Mouse (Mus musculus) forebrain, embryonic 12.5 days (tissue): ENCODE results near the gene Tmem232. TPM values are rescaled to one million over a fixed set of nuclear protein-coding genes. Genes with fewer than 3 reads are reported as not detected.
"Not testable (repeated sequence)": the region's sequence is repeated elsewhere in the genome, so short reads cannot be mapped to it uniquely, and the experiment has no call there.

Source experiments
- ATAC-seq: fragments of 200-750 bp; cut with Nextera tagmentation; 2 replicates; pipeline ENCODE4 v1.8.0; 2017; ENCODE audit warnings: moderate TSS enrichment; ENCODE audit not compliant: low FRiP score
- H3K27ac ChIP-seq: fragments of 300-500 bp; sonication (generic); 2 replicates; pipeline ENCODE4 v1.5.1; 2016; ENCODE audit warnings: mild to moderate bottlenecking
- H3K27me3 ChIP-seq: fragments of 300-500 bp; sonication (generic); 2 replicates; pipeline ENCODE4 v1.6.1; 2016; ENCODE audit warnings: mild to moderate bottlenecking
- H3K36me3 ChIP-seq: fragments of 300-500 bp; sonication (generic); replicated peaks from 2 replicates; pipeline ENCODE4 v1.6.1; 2016; ENCODE audit warnings: mild to moderate bottlenecking
- H3K4me1 ChIP-seq: fragments of 300-500 bp; sonication (generic); 2 replicates; pipeline ENCODE4 v1.6.1; 2016
- H3K4me2 ChIP-seq: fragments of 300-500 bp; sonication (generic); 2 replicates; pipeline ENCODE4 v1.6.1; 2016; ENCODE audit warnings: mild to moderate bottlenecking, moderate library complexity
- H3K4me3 ChIP-seq: fragments of 300-500 bp; sonication (generic); replicated peaks from 2 replicates; pipeline ENCODE4 v1.5.1; 2016; ENCODE audit warnings: mild to moderate bottlenecking
- H3K9ac ChIP-seq: fragments of 300-500 bp; sonication (generic); 2 replicates; pipeline ENCODE4 v1.6.1; 2016; ENCODE audit warnings: mild to moderate bottlenecking
- H3K9me3 ChIP-seq: fragments of 300-500 bp; sonication (generic); 2 replicates; pipeline ENCODE4 v1.6.1; 2016
- WGBS: fragments of 180-500 bp; shearing (Covaris S2); methylation state at CpG from one replicate; pipeline ENCODE4 v1.1.7; 2016; 5-methylcytosine and 5-hydroxymethylcytosine counted together
- polyA plus RNA-seq: library from polyadenylated mRNA; unstranded; fragments of >200 nt; fragmentation: Nextera tagmentation; extraction: Ambion mirVana; gene quantifications from 2 replicates; pipeline ENCODE4 v1.2.1, GENCODE M21; 2016

Tmem232 gene
- polyA plus RNA-seq, 1 experiment from 2014 or later = not detected

DNA sequence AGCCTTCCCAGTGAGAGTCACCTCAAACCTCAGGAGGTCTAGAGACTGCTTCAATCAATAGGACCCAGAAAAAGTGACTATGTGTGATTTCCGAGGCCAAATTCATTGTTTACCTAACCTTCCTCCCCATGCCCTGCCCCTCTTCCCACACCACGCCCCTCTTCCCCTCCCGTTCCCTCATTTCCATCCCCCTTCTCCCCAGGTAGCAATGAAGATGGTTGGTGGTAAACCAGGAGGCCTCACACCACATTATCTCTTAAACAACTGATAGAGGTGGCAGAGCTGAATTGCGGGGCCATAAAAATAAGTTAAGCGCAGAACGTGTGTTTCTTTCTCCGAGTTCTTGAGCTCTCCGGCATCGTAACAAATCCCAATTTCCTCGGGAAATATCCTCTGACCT, 55.9 kb downstream of the Tmem232 start:
- no peak overlapping the region for H3K4me2 ChIP-seq
- no peak overlapping the region for H3K4me3 ChIP-seq
- 81% methylated on average over 10 of the region's 10 CpGs for WGBS
- H3K9ac ChIP-seq = no peak overlapping the region
- no peaks in the 10 kb centered on the region for H3K9me3 ChIP-seq
- H3K4me1 ChIP-seq = no peaks in the 10 kb centered on the region
- no peaks in the 10 kb centered on the region for H3K27me3 ChIP-seq
- no peak overlapping the region for H3K27ac ChIP-seq
- no peaks in the 10 kb centered on the region for H3K36me3 ChIP-seq
- no peak for ATAC-seq

GRCm38 (mm10) chr17:65476747-65477146, 63.8 kb downstream of the Tmem232 start:
- no peak overlapping the region for H3K4me2 ChIP-seq
- no peak overlapping the region for H3K27ac ChIP-seq
- no peak overlapping the region for H3K4me3 ChIP-seq
- no peaks in the 10 kb centered on the region for H3K4me1 ChIP-seq
- H3K36me3 ChIP-seq = no peaks in the 10 kb centered on the region
- 95% methylated on average over 10 of the region's 10 CpGs for WGBS
- ATAC-seq = no peak
- H3K9ac ChIP-seq = no peak overlapping the region
- H3K27me3 ChIP-seq = no peaks in the 10 kb centered on the region
- no peaks in the 10 kb centered on the region for H3K9me3 ChIP-seq

- Histone ChIP-seq H3K4me1 (no peaks in the 10 kb centered on the region), H3K4me2 (no peak overlapping the region), H3K27ac (no peak overlapping the region), H3K36me3 (no peaks in the 10 kb centered on the region), H3K4me3 (no peak overlapping the region), H3K27me3 (no peaks in the 10 kb centered on the region), H3K9me3 (no peaks in the 10 kb centered on the region), H3K9ac (no peak overlapping the region)
- ATAC-seq = no peak
Observed at GRCm38 (mm10) chr17:65450818-65451217, 89.8 kb downstream of the Tmem232 start.

- not testable (repeated sequence) for H3K36me3 ChIP-seq, H3K27me3 ChIP-seq, H3K4me1 ChIP-seq, ATAC-seq, H3K4me3 ChIP-seq, H3K27ac ChIP-seq, H3K9ac ChIP-seq, H3K4me2 ChIP-seq, H3K9me3 ChIP-seq
- 92% methylated on average over 12 of the region's 12 CpGs for WGBS
Observed at GRCm38 (mm10) chr17:65437906-65438305, 102.7 kb downstream of the Tmem232 start.

GRCm38 (mm10) chr17:65419124-65419523, 121.5 kb downstream of the Tmem232 start:
- Histone ChIP-seq H3K9me3 (no peaks in the 10 kb centered on the region), H3K27ac (no peak overlapping the region), H3K9ac (no peak overlapping the region), H3K27me3 (no peaks in the 10 kb centered on the region), H3K4me2 (no peak overlapping the region), H3K4me3 (no peak overlapping the region), H3K36me3 (no peaks in the 10 kb centered on the region), H3K4me1 (no peaks in the 10 kb centered on the region)
- no peak for ATAC-seq

DNA sequence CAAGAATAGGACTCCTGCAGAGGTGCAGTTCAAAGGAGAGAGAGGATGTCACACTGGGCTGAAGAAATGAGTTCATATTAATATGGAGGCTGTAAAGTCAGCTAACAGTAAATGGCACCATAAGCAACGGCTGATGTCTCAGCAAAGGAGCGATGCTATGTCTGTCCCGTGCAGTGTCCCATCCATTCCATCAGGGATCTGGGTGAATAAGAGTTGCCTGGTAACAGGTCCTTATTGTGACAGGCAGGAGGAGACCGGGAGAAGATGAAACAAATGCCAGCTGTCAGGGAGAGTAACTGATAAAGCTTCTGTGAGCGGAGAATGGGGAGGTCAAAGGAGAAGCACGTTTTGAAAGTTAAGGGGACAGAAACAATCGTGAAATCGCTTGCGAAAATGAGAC, 135.3 kb downstream of the Tmem232 start:
- no peak overlapping the region for H3K9ac ChIP-seq
- no peaks in the 10 kb centered on the region for H3K4me1 ChIP-seq
- 0 out of 2 replicates have a peak, but pooled peaks have one; percentile 27 for ATAC-seq
- no peak overlapping the region for H3K4me2 ChIP-seq
- no peaks in the 10 kb centered on the region for H3K9me3 ChIP-seq
- H3K36me3 ChIP-seq = no peaks in the 10 kb centered on the region
- no peaks in the 10 kb centered on the region for H3K27me3 ChIP-seq
- H3K27ac ChIP-seq = no peak overlapping the region
- H3K4me3 ChIP-seq = no peak overlapping the region
- WGBS = 46% methylated on average over 9 of the region's 9 CpGs

DNA sequence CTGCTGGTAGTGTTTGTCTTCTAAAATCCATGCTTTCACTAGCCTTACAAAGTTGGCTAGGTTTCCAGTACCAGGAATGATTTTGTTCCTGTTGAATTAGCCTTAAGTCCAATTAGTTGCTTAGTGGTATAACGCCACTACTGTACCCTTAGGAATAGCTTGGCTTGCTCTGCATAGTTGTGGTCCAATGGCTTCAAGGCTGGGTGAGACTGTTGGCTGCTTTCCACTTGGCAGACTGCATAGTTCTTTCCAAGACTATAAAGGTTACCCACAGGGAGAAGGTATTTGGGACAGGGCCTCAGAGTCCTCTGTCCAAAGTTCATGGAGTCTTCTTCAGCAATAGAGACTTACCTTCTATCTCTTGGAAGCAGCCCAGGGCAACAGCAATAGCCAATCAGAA, 139.7 kb downstream of the Tmem232 start:
- no peak for ATAC-seq
- no peaks in the 10 kb centered on the region for H3K36me3 ChIP-seq
- no peaks in the 10 kb centered on the region for H3K27me3 ChIP-seq
- no peak overlapping the region for H3K4me2 ChIP-seq
- H3K9me3 ChIP-seq = no peaks in the 10 kb centered on the region
- WGBS = 96% methylated on average over 1 of the region's 1 CpGs
- no peaks in the 10 kb centered on the region for H3K4me1 ChIP-seq
- no peak overlapping the region for H3K9ac ChIP-seq
- no peak overlapping the region for H3K27ac ChIP-seq
- H3K4me3 ChIP-seq = no peak overlapping the region

GRCm38 (mm10) chr17:65384411-65384962, 156.1 kb downstream of the Tmem232 start:
- H3K9me3 ChIP-seq = no peaks in the 10 kb centered on the region
- whole genome bisulfite sequencing = 84% methylated on average over 9 of the region's 9 CpGs
- no peak overlapping the region for H3K4me3 ChIP-seq
- H3K4me2 ChIP-seq = no peak overlapping the region
- ATAC-seq = no peak
- no peaks in the 10 kb centered on the region for H3K27me3 ChIP-seq
- no peak overlapping the region for H3K27ac ChIP-seq
- H3K4me1 ChIP-seq = no peaks in the 10 kb centered on the region
- no peak overlapping the region for H3K9ac ChIP-seq
- no peaks in the 10 kb centered on the region for H3K36me3 ChIP-seq

DNA sequence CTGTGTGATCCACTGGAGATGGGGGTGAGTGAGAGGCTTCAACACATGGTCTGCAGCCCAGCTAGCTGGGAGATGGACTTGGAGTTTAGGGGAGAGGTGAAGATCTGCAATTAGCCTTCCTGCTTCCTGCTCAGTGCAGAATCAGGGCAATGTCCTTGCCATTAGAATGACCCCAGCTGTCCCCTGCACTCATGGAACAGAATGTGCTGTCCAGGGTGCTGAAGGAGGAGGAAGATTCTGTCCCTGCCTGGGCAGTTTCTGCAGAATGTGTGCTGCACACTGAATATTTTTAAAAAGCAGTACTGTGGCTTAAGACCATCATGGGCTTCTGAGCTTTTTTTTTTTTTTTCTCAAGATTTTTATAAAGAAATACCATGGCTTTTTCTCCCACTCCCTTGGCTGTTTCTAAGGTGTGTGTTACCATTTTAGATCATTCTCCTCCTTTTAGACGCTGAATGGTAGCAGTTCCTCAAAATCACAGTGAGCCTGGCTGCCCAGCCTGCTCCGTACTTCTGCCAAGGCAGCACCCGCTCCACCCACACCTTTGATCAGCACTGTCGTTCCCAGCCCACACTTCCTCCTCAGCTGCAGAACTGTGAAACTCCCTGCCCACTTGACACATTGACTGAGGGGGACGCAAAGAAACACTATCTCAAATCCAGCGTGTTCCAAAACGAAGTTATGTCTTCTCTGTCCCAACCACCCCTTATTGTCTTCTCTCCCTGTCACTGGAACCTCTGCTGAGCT, 170.4 kb downstream of the Tmem232 start:
- no peaks in the 10 kb centered on the region for H3K9me3 ChIP-seq
- no peak overlapping the region for H3K27ac ChIP-seq
- no peaks in the 10 kb centered on the region for H3K27me3 ChIP-seq
- H3K4me2 ChIP-seq = no peak overlapping the region
- 46% methylated on average over 7 of the region's 7 CpGs for WGBS
- H3K9ac ChIP-seq = no peak overlapping the region
- H3K4me1 ChIP-seq = no peaks in the 10 kb centered on the region
- H3K36me3 ChIP-seq = no peaks in the 10 kb centered on the region
- H3K4me3 ChIP-seq = no peak overlapping the region
- ATAC-seq = no peak

GRCm38 (mm10) chr17:65365535-65366254, 174.9 kb downstream of the Tmem232 start:
- H3K9ac ChIP-seq = no peak overlapping the region
- no peak overlapping the region for H3K4me2 ChIP-seq
- ATAC-seq = no peak
- H3K27me3 ChIP-seq = no peaks in the 10 kb centered on the region
- no peak overlapping the region for H3K27ac ChIP-seq
- H3K36me3 ChIP-seq = no peaks in the 10 kb centered on the region
- no peaks in the 10 kb centered on the region for H3K9me3 ChIP-seq
- WGBS = 77% methylated on average over 3 of the region's 3 CpGs
- H3K4me1 ChIP-seq = no peaks in the 10 kb centered on the region
- H3K4me3 ChIP-seq = no peak overlapping the region

GRCm38 (mm10) chr17:65351836-65352235, 188.7 kb downstream of the Tmem232 start:
- H3K4me2 ChIP-seq = no peak overlapping the region
- no peak overlapping the region for H3K27ac ChIP-seq
- no peaks in the 10 kb centered on the region for H3K27me3 ChIP-seq
- H3K36me3 ChIP-seq = no peaks in the 10 kb centered on the region
- H3K9me3 ChIP-seq = no peaks in the 10 kb centered on the region
- H3K9ac ChIP-seq = no peak overlapping the region
- no peak overlapping the region for H3K4me3 ChIP-seq
- 89% methylated on average over 8 of the region's 8 CpGs for WGBS
- ATAC-seq = no peak
- no peaks in the 10 kb centered on the region for H3K4me1 ChIP-seq

- H3K4me3 ChIP-seq = no peak overlapping the region
- no peaks in the 10 kb centered on the region for H3K36me3 ChIP-seq
- no peak overlapping the region for H3K27ac ChIP-seq
- 91% methylated on average over 4 of the region's 4 CpGs for WGBS
- ATAC-seq = no peak
- H3K9ac ChIP-seq = no peak overlapping the region
- no peak overlapping the region for H3K4me2 ChIP-seq
- H3K4me1 ChIP-seq = no peaks in the 10 kb centered on the region
- H3K27me3 ChIP-seq = no peaks in the 10 kb centered on the region
- no peaks in the 10 kb centered on the region for H3K9me3 ChIP-seq
Observed at GRCm38 (mm10) chr17:65340016-65340415, 200.6 kb downstream of the Tmem232 start.

DNA sequence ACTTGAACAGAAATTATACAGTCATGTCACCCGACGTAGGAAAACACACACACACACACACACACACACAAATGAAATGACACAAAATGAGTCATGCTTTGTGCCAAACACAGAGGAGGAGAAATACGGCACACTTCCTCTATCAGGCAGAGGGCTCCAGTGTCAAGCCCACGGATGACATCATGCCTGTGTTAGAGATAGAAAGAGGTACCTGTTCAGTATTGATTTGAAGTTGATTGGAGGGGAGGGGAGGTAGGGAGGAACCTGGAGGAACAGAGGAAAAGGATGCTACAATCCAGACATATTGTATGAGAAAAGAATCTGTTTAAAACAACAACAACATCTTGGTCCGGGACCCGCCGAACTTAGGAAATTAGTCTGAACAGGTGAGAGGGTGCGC, 209.8 kb downstream of the Tmem232 start:
- Histone ChIP-seq H3K4me2 (no peak overlapping the region), H3K9ac (no peak overlapping the region), H3K36me3 (no peaks in the 10 kb centered on the region), H3K4me3 (no peak overlapping the region), H3K27me3 (no peaks in the 10 kb centered on the region), H3K9me3 (no peaks in the 10 kb centered on the region), H3K4me1 (no peaks in the 10 kb centered on the region), H3K27ac (no peak overlapping the region)
- 93% methylated on average over 8 of the region's 8 CpGs for WGBS
- ATAC-seq = no peak
